Mouse (Mus musculus) liver, embryonic 14.5 days (tissue): ENCODE results near the gene Osbpl6. TPM values are rescaled to one million over a fixed set of nuclear protein-coding genes. Genes with fewer than 3 reads are reported as not detected.
A peak's percentile ranks its signal among the peaks of the same experiment; 100 is the strongest.

ENCODE experiments used
- ATAC-seq: fragments of 200-750 bp; cut with Nextera tagmentation; 2 replicates; pipeline ENCODE4 v1.8.0; 2017; ENCODE audit warnings: moderate number of reproducible peaks, mild to moderate bottlenecking, moderate library complexity; ENCODE audit not compliant: insufficient read depth
- DNase-seq, 3 experiments: peaks; one replicate each; pipeline ENCODE4 v3.0.0-alpha.2; 2012 to 2013; ENCODE audit warnings: low read depth in 3 of 3, low spot score in 3 of 3
- H3K27ac ChIP-seq: fragments of 300-500 bp; sonication (generic); 2 replicates; pipeline ENCODE4 v1.5.1; 2014; ENCODE audit warnings: moderate library complexity, mild to moderate bottlenecking, control low read depth, inconsistent platforms
- H3K27me3 ChIP-seq: fragments of 300-500 bp; sonication (generic); 2 replicates; pipeline ENCODE4 v1.6.1; 2014; ENCODE audit warnings: mild to moderate bottlenecking, low read length, moderate library complexity; ENCODE audit not compliant: control insufficient read depth, insufficient read depth
- H3K36me3 ChIP-seq: fragments of 300-500 bp; sonication (generic); replicated peaks from 2 replicates; pipeline ENCODE4 v1.6.1; 2014; ENCODE audit warnings: low read depth; ENCODE audit not compliant: control insufficient read depth, insufficient read depth
- H3K4me1 ChIP-seq, 2 experiments: fragments of 200-500 bp in 1 of 2; fragments of 300-500 bp in 1 of 2; sonication (generic) in 1 of 2; replicated peaks; 2 replicates each; pipeline ENCODE4 v1.6.1; 2012 to 2014; ENCODE audit warnings: antibody characterized with exemption in 1 of 2, inconsistent platforms in 1 of 2, low read length in 1 of 2; ENCODE audit not compliant: control insufficient read depth in 2 of 2, insufficient read depth in 2 of 2
- H3K4me2 ChIP-seq: fragments of 300-500 bp; sonication (generic); 2 replicates; pipeline ENCODE4 v1.6.1; 2014; ENCODE audit warnings: low read depth, mild to moderate bottlenecking, control low read depth, moderate library complexity
- H3K4me3 ChIP-seq, 2 experiments: fragments of 200-500 bp in 1 of 2; fragments of 300-500 bp in 1 of 2; sonication (generic) in 1 of 2; 2 replicates each; pipeline ENCODE4 v1.5.1; 2012 to 2014; ENCODE audit warnings: low read depth in 2 of 2, low read length in 2 of 2, mild to moderate bottlenecking in 2 of 2, control low read depth in 1 of 2, inconsistent platforms in 1 of 2, moderate library complexity in 1 of 2; ENCODE audit not compliant: insufficient read depth in 1 of 2
- H3K9ac ChIP-seq: fragments of 300-500 bp; sonication (generic); replicated peaks from 2 replicates; pipeline ENCODE4 v1.6.1; 2014; ENCODE audit warnings: mild to moderate bottlenecking, control low read depth, moderate library complexity
- H3K9me3 ChIP-seq: fragments of 300-500 bp; sonication (generic); 2 replicates; pipeline ENCODE4 v1.6.1; 2016; ENCODE audit warnings: low read length, mixed read lengths; ENCODE audit not compliant: control insufficient read depth
- CTCF ChIP-seq: IDR thresholded peaks from 2 replicates; pipeline ENCODE4 v1.5.1; 2016; ENCODE audit warnings: antibody characterized with exemption, low read depth, control low read depth
- EP300 ChIP-seq: IDR thresholded peaks from 2 replicates; pipeline ENCODE4 v1.6.1; 2016; ENCODE audit warnings: antibody characterized with exemption, low read depth
- WGBS: fragments of 180-500 bp; shearing (Covaris S2); extraction: QIAGEN DNeasy Blood & Tissue Kit; methylation state at CpG from one replicate; pipeline ENCODE4 v1.1.7; 2014; ENCODE audit not compliant: insufficient replicate concordance; 5-methylcytosine and 5-hydroxymethylcytosine counted together
- polyA plus RNA-seq, 2 experiments: library from polyadenylated mRNA; depleted of rRNA in 1 of 2; stranded (reverse) in 1 of 2; unstranded in 1 of 2; fragments of >200 nt; fragmentation: Nextera tagmentation in 1 of 2; extraction: Ambion mirVana in 1 of 2; gene quantifications; 2 replicates each; pipeline versions ENCODE4 v1.2.1 to v1.2.3; 2012 to 2014

The Osbpl6 gene
- polyA plus RNA-seq, 2 experiments, result 0.17 to 0.20 TPM

DNA sequence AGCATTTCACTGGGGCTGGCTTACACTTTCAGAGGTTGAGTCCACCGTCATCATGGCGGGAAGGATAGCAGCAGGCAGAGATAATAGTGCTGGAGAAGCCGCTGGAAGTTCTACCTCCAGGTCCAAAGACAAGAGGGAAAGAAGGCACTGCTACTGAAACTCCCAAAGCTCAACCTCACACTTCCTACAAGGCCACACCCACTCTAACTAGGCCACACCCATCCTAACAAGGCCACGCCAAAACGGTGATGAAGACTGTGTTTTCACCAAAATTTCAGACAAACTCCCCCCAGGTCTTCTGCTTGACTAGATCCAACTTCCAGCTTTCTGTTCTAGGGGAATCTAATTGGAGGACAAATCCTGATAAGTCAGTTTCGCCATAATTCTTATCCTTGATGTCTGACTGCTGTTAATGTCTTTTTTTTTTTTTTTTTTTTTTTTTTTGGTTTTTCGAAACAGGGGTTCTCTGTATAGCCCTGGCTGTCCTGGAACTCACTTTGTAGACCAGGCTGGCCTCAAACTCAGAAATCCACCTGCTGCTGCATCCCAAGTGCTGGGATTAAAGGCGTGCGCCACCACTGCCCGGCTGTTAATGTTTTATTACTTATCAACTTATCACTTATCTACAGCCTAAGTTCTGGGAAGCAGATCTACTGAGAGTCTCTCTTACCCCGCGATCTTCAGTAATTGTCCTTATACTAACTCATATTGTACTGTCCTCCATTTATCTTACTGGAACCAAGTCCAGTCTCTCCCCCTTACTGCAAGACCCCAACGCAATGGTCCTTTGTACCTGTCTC lies 37.2 kb upstream of the Osbpl6 start:
- peak overlapping the region in 1 of 2 experiments; percentile 75; a peak in 2 of 4 replicates for H3K4me3 ChIP-seq
- peaks cover 14% of the 10 kb centered on the region; the same call in 1 of the 2 replicates for H3K36me3 ChIP-seq
- H3K4me1 ChIP-seq, result peaks cover 13 to 15% of the 10 kb centered on the region in 2 experiments
- no peak overlapping the region for H3K27ac ChIP-seq
- ATAC-seq, result no peak
- H3K27me3 ChIP-seq, result no peaks in the 10 kb centered on the region
- no peaks in the 10 kb centered on the region for H3K9me3 ChIP-seq
- TF ChIP-seq CTCF (no peak), EP300 (no peak)
- no peak overlapping the region for H3K9ac ChIP-seq
- 50% methylated on average over 12 of the region's 13 CpGs for WGBS
- peak overlapping the region; percentile 83 for H3K4me2 ChIP-seq
- DNase-seq, result no peak

- Histone ChIP-seq H3K9ac (peak within 1 kb of the TSS; percentile 72), H3K36me3 (peaks cover 21% of the 10 kb centered on the region; the same call in 1 of the 2 replicates), H3K9me3 (no peaks in the 10 kb centered on the region), H3K27ac (peak within 1 kb of the TSS; percentile 60), H3K4me2 (peak within 1 kb of the TSS; percentile 83), H3K4me3 (peak within 1 kb of the TSS; percentile 75 to 89), H3K4me1 (peaks cover 13 to 15% of the 10 kb centered on the region in 2 experiments), H3K27me3 (no peaks in the 10 kb centered on the region)
- peak; percentile 71 to 75 (median 73) for DNase-seq
- TF ChIP-seq CTCF (peak; percentile 91), EP300 (no peak)
- peak; percentile 91 for ATAC-seq
- under 1% methylated on average over 61 of the region's 61 CpGs for WGBS
Measured at GRCm38 (mm10) chr2:76369821-76370655, 36.3 kb upstream of the Osbpl6 start, which contains the start of gene Rbm45. Gene Rbm45 (plus strand): TSS chr2:76369984.

- under 1% methylated on average over 7 of the region's 7 CpGs for WGBS
- no peak overlapping the region; the same call in 1 of the 2 replicates for H3K27ac ChIP-seq
- peaks cover 21% of the 10 kb centered on the region; the same call in 1 of the 2 replicates for H3K36me3 ChIP-seq
- peak overlapping the region; percentile 83 for H3K4me2 ChIP-seq
- H3K9ac ChIP-seq, result peak overlapping the region; percentile 72
- TF ChIP-seq CTCF (no peak), EP300 (no peak)
- peak overlapping the region; percentile 75 to 89 for H3K4me3 ChIP-seq
- ATAC-seq, result peak; percentile 47; the same call in 1 of the 2 replicates
- peaks cover 13 to 15% of the 10 kb centered on the region in 2 experiments for H3K4me1 ChIP-seq
- no peaks in the 10 kb centered on the region for H3K27me3 ChIP-seq
- H3K9me3 ChIP-seq, result no peaks in the 10 kb centered on the region
- peak in 1 of 3 experiments; percentile 17 for DNase-seq
Measured at GRCm38 (mm10) chr2:76370656-76370922, 35.7 kb upstream of the Osbpl6 start.

GRCm38 (mm10) chr2:76372244-76372643 lies 34.1 kb upstream of the Osbpl6 start:
- peak; percentile 59 for ATAC-seq
- H3K9me3 ChIP-seq, result no peaks in the 10 kb centered on the region
- 22% methylated on average over 4 of the region's 4 CpGs for WGBS
- peaks cover 13 to 15% of the 10 kb centered on the region in 2 experiments for H3K4me1 ChIP-seq
- no peak overlapping the region for H3K4me3 ChIP-seq
- peaks cover 24% of the 10 kb centered on the region for H3K36me3 ChIP-seq
- TF ChIP-seq EP300, result peak; percentile 74
- TF ChIP-seq CTCF, result no peak
- H3K27ac ChIP-seq, result no peak overlapping the region
- no peak overlapping the region for H3K9ac ChIP-seq
- H3K4me2 ChIP-seq, result peak overlapping the region; percentile 83
- no peaks in the 10 kb centered on the region for H3K27me3 ChIP-seq
- DNase-seq, result peak; percentile 53 to 63 (median 59)
